Mouse (Mus musculus) hindbrain, postnatal 0 days (tissue): ENCODE results near the gene Noct. TPM values are rescaled to one million over a fixed set of nuclear protein-coding genes. Genes with fewer than 3 reads are reported as not detected.

Experiments used
- ATAC-seq: fragments of 200-750 bp; cut with Nextera tagmentation; 2 replicates; pipeline ENCODE4 v1.8.0; 2017; ENCODE audit warnings: mild to moderate bottlenecking, moderate TSS enrichment, moderate library complexity
- DNase-seq: peaks from one replicate; pipeline ENCODE4 v3.0.0-alpha.2; 2015; ENCODE audit warnings: low spot score
- H3K27ac ChIP-seq: fragments of 300-500 bp; sonication (generic); 2 replicates; pipeline ENCODE4 v1.5.1; 2014; ENCODE audit warnings: mild to moderate bottlenecking
- H3K27me3 ChIP-seq: fragments of 300-500 bp; sonication (generic); 2 replicates; pipeline ENCODE4 v1.6.1; 2014; ENCODE audit warnings: low read length, mixed read lengths; ENCODE audit not compliant: insufficient read depth
- H3K36me3 ChIP-seq: fragments of 300-500 bp; sonication (generic); 2 replicates; pipeline ENCODE4 v1.6.1; 2014; ENCODE audit warnings: low read length, mixed read lengths; ENCODE audit not compliant: insufficient read depth
- H3K4me1 ChIP-seq: fragments of 300-500 bp; sonication (generic); 2 replicates; pipeline ENCODE4 v1.6.1; 2014; ENCODE audit warnings: antibody characterized with exemption, low read length, mixed read lengths; ENCODE audit not compliant: insufficient read depth
- H3K4me2 ChIP-seq: fragments of 300-500 bp; sonication (generic); 2 replicates; pipeline ENCODE4 v1.6.1; 2014; ENCODE audit warnings: low read depth, mild to moderate bottlenecking, low read length, moderate library complexity, mixed read lengths
- H3K4me3 ChIP-seq: fragments of 300-500 bp; sonication (generic); 2 replicates; pipeline ENCODE4 v1.5.1; 2014; ENCODE audit warnings: low read length
- H3K9ac ChIP-seq: fragments of 300-500 bp; sonication (generic); replicated peaks from 2 replicates; pipeline ENCODE4 v1.6.1; 2014; ENCODE audit warnings: mild to moderate bottlenecking, low read length, moderate library complexity, mixed read lengths
- H3K9me3 ChIP-seq: fragments of 300-500 bp; sonication (generic); 2 replicates; pipeline ENCODE4 v1.6.1; 2016; ENCODE audit warnings: low read length, mixed read lengths
- CTCF ChIP-seq: IDR thresholded peaks from 2 replicates; pipeline ENCODE4 v1.5.1; 2016; ENCODE audit warnings: antibody characterized with exemption, control low read depth, low read depth
- WGBS: fragments of 180-500 bp; shearing (Covaris S2); extraction: QIAGEN DNeasy Blood & Tissue Kit; methylation state at CpG from one replicate; pipeline ENCODE4 v1.1.7; 2014; 5-methylcytosine and 5-hydroxymethylcytosine counted together
- polyA plus RNA-seq: library from polyadenylated mRNA; unstranded; fragments of >200 nt; fragmentation: Nextera tagmentation; extraction: Ambion mirVana; gene quantifications from 2 replicates; pipeline ENCODE4 v1.2.1, GENCODE M21; 2015
- total RNA-seq: library from RNA; depleted of rRNA; stranded (reverse); fragments of >200 nt; gene quantifications from 2 replicates; pipeline ENCODE4 v1.2.3, GENCODE M21; 2014

The Noct gene
- total and polyA plus RNA-seq, 2 experiments from 2014 or later = 31.6 to 40.8 TPM

DNA sequence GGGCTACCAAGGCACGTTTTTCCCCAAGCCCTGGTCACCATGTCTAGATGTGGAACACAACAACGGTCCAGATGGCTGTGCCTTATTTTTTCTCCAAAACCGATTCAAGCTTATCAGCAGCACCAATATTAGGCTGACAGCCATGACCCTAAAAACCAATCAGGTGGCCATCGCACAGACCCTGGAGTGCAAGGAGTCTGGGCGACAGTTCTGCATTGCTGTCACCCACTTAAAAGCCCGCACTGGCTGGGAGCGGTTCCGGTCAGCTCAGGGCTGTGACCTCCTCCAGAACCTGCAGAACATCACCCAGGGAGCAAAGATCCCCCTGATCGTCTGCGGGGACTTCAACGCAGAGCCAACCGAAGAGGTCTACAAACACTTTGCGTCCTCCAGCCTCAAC is 25.6 kb downstream of the Noct start:
- Histone ChIP-seq H3K27me3 (no peaks in the 10 kb centered on the region), H3K9ac (no peak overlapping the region), H3K4me2 (no peak overlapping the region), H3K36me3 (peaks cover 41% of the 10 kb centered on the region), H3K4me3 (no peak overlapping the region), H3K4me1 (no peaks in the 10 kb centered on the region), H3K9me3 (no peaks in the 10 kb centered on the region), H3K27ac (no peak overlapping the region)
- no peak for DNase-seq
- no peak for TF ChIP-seq CTCF
- 94% methylated on average over 13 of the region's 13 CpGs for WGBS
- no peak for ATAC-seq

DNA sequence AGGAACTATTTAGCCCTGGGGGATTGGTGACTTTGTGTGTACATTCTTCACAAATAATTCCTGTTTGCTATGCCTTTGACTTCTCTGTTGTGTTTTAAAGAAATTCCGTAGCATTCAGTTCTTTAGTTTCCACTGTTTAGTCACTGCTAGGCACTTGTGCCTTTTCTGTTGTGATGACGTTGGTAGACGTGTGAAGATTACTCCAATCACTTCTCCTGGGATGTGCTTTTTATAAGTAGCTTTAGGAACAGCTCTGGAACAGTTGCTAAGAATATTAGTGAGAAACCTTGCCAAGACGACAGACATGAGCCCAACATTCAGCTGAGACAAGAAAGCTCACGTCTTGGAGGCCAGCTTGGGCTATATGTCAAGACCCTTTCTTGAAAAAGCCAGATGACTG is 26.8 kb downstream of the Noct start:
- Histone ChIP-seq H3K9ac (no peak overlapping the region), H3K4me2 (no peak overlapping the region), H3K4me3 (no peak overlapping the region), H3K36me3 (peaks cover 45% of the 10 kb centered on the region), H3K4me1 (no peaks in the 10 kb centered on the region), H3K27me3 (no peaks in the 10 kb centered on the region), H3K9me3 (no peaks in the 10 kb centered on the region), H3K27ac (no peak overlapping the region)
- ATAC-seq (no peak), DNase-seq (no peak)
- TF ChIP-seq CTCF = no peak
- WGBS = 74% methylated on average over 5 of the region's 5 CpGs

DNA sequence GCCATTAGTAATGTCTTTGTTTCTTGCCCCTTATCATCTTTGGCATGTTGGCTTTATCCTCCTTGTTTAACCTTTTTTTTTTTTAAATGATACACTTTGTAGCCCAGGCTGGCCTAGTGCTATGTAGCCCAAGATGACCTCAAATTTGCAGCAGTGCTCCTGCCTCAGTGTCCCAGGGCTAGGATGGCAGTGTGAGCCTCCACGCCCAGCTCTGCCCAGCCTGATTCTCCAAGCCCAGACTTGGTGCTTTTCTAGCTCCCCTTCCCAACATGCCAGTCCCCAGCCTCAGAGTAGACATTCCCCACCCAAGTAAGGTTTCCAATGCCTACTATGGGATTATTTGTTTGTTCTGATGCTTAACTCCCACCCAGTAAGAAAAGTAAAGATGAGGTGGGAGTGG is 28.0 kb downstream of the Noct start:
- no peak overlapping the region for H3K4me2 ChIP-seq
- H3K27ac ChIP-seq = no peak overlapping the region
- H3K9ac ChIP-seq = no peak overlapping the region
- no peak overlapping the region for H3K4me3 ChIP-seq
- H3K36me3 ChIP-seq = peaks cover 56% of the 10 kb centered on the region
- no peaks in the 10 kb centered on the region for H3K4me1 ChIP-seq
- no peaks in the 10 kb centered on the region for H3K27me3 ChIP-seq
- ATAC-seq = no peak
- no peak for TF ChIP-seq CTCF
- DNase-seq = no peak
- H3K9me3 ChIP-seq = no peaks in the 10 kb centered on the region
- 100% methylated on average over 1 of the region's 1 CpGs for WGBS

DNA sequence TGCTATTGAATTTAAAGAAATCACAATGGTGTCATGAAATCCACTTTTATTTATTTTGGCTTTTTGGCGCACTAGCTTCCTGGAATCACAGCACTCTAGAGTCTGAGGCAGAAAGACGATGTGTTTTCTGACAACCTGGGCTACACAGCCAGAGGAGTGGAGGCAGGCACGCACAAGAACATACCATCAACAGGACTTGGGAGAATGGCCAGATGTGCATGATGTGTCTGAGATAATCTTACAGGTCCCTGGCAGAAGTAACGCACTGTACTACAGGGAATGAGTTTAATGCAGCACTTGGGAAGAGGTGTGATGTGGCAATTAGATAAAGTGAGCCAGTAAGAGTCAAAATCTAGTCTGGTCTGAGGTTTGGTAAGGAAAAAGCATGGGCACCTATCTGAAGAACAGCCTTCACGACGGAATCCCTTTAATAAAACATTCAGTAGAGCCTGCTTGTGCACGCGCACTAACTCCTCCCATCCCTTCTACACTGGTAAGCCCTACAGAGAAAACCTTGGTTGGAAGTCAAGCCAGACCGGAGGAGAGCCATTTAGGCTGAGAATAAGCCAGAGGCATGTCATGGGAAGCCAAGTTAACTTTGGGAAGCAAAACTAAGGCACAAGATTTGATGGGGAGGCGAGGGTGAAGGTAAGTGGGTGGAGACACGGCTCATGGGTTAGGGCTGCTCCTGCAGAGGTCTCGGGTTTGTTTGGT is 28.6 kb downstream of the Noct start:
- H3K4me2 ChIP-seq = no peak overlapping the region
- ATAC-seq = no peak
- no peaks in the 10 kb centered on the region for H3K4me1 ChIP-seq
- H3K4me3 ChIP-seq = no peak overlapping the region
- H3K9me3 ChIP-seq = no peaks in the 10 kb centered on the region
- H3K27me3 ChIP-seq = no peaks in the 10 kb centered on the region
- no peak overlapping the region for H3K9ac ChIP-seq
- no peak for TF ChIP-seq CTCF
- H3K36me3 ChIP-seq = peaks cover 61% of the 10 kb centered on the region
- DNase-seq = no peak
- WGBS = 92% methylated on average over 12 of the region's 12 CpGs
- no peak overlapping the region for H3K27ac ChIP-seq

DNA sequence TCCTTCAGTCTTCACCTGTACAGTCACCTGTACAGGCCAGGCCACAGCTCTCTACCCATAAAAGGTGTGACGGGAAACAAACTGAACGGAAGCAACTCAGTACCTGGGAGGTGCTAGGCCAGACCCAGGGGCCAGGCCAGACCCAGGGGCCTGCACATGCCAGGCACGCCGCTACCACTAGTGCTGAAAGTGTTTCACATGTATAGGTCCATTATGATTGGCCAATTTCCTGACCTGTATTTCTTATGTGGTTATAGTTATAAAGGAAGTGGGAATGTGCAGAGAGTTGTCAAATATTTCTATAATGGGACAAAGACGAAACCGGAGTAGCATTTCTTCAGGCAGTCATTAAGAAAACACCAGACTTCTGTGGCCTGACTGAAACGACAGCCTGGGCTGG is 30.5 kb downstream of the Noct start:
- Histone ChIP-seq H3K27ac (no peak overlapping the region), H3K4me3 (no peak overlapping the region), H3K4me1 (no peaks in the 10 kb centered on the region), H3K36me3 (peaks cover 63% of the 10 kb centered on the region), H3K4me2 (no peak overlapping the region), H3K27me3 (no peaks in the 10 kb centered on the region), H3K9me3 (no peaks in the 10 kb centered on the region), H3K9ac (no peak overlapping the region)
- no peak for TF ChIP-seq CTCF
- ATAC-seq (no peak), DNase-seq (no peak)
- 96% methylated on average over 7 of the region's 7 CpGs for WGBS

DNA sequence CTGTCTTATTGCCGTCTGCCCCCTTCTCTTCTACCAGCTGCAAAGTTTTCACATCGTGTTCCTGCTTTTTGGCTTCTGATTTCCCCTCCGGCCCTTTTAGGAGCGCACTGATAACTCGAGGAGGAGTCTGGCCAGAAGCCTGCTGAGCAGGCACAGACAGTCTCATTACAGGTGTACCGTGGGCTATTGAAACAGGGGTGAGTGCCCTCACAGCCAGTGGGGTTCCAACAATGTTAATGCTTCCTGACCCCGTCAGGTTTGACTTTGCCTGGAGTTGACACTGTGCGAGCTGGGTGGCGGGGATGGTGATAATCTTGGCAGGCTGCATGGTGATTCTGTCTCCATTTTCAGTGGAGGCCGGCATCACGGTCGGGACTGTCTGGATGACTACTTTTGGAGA is 32.2 kb downstream of the Noct start:
- WGBS = 82% methylated on average over 12 of the region's 12 CpGs
- no peak for TF ChIP-seq CTCF
- Histone ChIP-seq H3K9ac (no peak overlapping the region), H3K9me3 (no peaks in the 10 kb centered on the region), H3K36me3 (peaks cover 61% of the 10 kb centered on the region), H3K4me1 (no peaks in the 10 kb centered on the region), H3K27ac (no peak overlapping the region), H3K27me3 (no peaks in the 10 kb centered on the region), H3K4me2 (no peak overlapping the region), H3K4me3 (no peak overlapping the region)
- ATAC-seq (no peak), DNase-seq (no peak)

DNA sequence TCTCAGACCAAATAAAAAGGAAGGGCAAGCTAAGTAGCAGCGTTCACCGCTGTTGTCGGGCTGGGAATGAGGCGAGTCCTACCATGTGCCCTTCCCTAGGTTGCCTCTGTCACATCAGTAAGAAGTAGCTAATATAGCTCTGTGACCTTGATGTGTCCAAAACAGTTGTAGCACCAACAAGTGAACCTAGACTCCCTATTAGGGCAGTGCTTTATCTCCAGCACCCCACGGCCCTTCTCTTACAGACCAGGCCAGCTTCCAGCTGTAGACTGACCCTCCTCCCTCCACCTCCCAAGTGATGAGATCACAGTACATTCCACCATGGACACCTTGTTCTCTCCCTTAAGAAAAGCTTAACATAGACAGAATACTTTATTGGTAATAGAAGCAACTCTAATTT is 33.8 kb downstream of the Noct start:
- H3K9ac ChIP-seq = no peak overlapping the region
- H3K36me3 ChIP-seq = peaks cover 51% of the 10 kb centered on the region
- H3K4me3 ChIP-seq = no peak overlapping the region
- TF ChIP-seq CTCF = no peak
- no peaks in the 10 kb centered on the region for H3K9me3 ChIP-seq
- no peak for DNase-seq
- H3K27ac ChIP-seq = no peak overlapping the region
- no peak for ATAC-seq
- 92% methylated on average over 5 of the region's 5 CpGs for WGBS
- no peak overlapping the region for H3K4me2 ChIP-seq
- H3K27me3 ChIP-seq = no peaks in the 10 kb centered on the region
- H3K4me1 ChIP-seq = no peaks in the 10 kb centered on the region
